Mouse (Mus musculus) midbrain, embryonic 10.5 days (tissue): ENCODE results near the gene Tmem189. TPM values are rescaled to one million over a fixed set of nuclear protein-coding genes. Genes with fewer than 3 reads are reported as not detected.
A peak's percentile ranks its signal among the peaks of the same experiment; 100 is the strongest.

Experiments used
- DNase-seq: peaks from one replicate; pipeline ENCODE4 v3.0.0-alpha.2; 2017; ENCODE audit warnings: low spot score
- H3K27ac ChIP-seq: fragments of 300-500 bp; sonication (generic); replicated peaks from 2 replicates; pipeline ENCODE4 v1.5.1; 2016; ENCODE audit warnings: mild to moderate bottlenecking
- H3K27me3 ChIP-seq: fragments of 300-500 bp; sonication (generic); 2 replicates; pipeline ENCODE4 v1.6.1; 2016; ENCODE audit warnings: low read depth, mild to moderate bottlenecking; ENCODE audit not compliant: poor library complexity, severe bottlenecking
- H3K36me3 ChIP-seq: fragments of 300-500 bp; sonication (generic); 2 replicates; pipeline ENCODE4 v1.6.1; 2016; ENCODE audit warnings: mild to moderate bottlenecking, moderate library complexity
- H3K4me1 ChIP-seq: fragments of 300-500 bp; sonication (generic); 2 replicates; pipeline ENCODE4 v1.6.1; 2016
- H3K4me3 ChIP-seq: fragments of 300-500 bp; sonication (generic); 2 replicates; pipeline ENCODE4 v1.5.1; 2016; ENCODE audit warnings: mild to moderate bottlenecking, moderate library complexity
- H3K9me3 ChIP-seq: fragments of 300-500 bp; sonication (generic); replicated peaks from 2 replicates; pipeline ENCODE4 v1.6.1; 2016; ENCODE audit warnings: mild to moderate bottlenecking
- WGBS: fragments of 180-500 bp; shearing (Covaris S2); methylation state at CpG from one replicate; pipeline ENCODE4 v1.1.7; 2016; 5-methylcytosine and 5-hydroxymethylcytosine counted together
- microRNA-seq: library from miRNA; unstranded; fragments of <30 nt; microRNA quantifications from one replicate; pipeline ENCODE4, GENCODE M21; 2017
- polyA plus RNA-seq: library from polyadenylated mRNA; unstranded; fragments of >200 nt; fragmentation: Nextera tagmentation; extraction: Ambion mirVana; gene quantifications from 2 replicates; pipeline ENCODE4 v1.2.1, GENCODE M21; 2016

Gene Tmem189
- polyA plus RNA-seq, 1 experiment from 2014 or later: 35.8 TPM

DNA sequence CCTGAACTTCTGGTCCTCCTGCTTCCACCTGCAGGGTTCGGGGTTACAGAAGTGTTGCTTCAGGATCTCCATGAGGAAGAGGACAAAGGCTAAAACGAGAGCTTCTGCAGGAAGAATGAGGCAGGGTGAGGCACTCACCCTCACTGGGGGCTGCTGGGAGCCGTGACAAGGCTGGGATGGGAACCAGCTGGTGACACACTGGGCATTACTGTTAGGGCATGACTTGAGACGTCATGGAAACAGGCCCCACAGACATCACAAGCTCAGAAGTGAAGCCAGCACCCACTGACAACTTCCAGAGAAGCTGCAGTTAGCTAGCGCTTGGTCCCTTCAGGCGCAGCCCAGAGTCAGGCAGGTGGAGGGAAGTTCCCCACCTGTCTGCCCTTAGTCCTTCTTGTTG, 89.7 kb downstream of the Tmem189 start:
- Histone ChIP-seq H3K27me3 (peaks cover 45% of the 10 kb centered on the region), H3K4me1 (peaks cover 40% of the 10 kb centered on the region), H3K36me3 (no peaks in the 10 kb centered on the region), H3K9me3 (no peaks in the 10 kb centered on the region), H3K4me3 (no peak overlapping the region), H3K27ac (no peak overlapping the region)
- DNase-seq: no peak
- WGBS: 72% methylated on average over 6 of the region's 6 CpGs

DNA sequence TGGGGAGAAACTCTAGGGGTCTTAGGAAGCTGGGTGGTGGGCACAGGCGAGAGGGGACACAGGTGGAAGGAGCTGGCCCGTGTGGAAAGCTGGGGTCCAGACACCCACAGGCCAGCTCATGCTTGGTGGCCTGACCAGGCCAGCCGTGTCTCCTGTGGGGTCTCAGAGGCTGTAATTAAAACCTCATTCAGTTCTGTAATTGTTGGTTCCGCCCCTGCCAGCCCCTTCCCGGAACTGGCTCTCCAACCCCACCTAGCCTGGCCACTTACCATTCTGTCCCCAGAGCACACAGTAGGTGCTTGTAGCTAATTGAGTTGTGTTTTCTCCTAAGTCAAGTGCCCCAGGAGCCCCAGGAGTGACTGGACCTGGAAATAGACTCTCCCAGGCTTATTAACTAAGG, 90.4 kb downstream of the Tmem189 start:
- no peaks in the 10 kb centered on the region for H3K9me3 ChIP-seq
- H3K4me1 ChIP-seq: peaks cover 43% of the 10 kb centered on the region
- no peak for DNase-seq
- WGBS: 72% methylated on average over 5 of the region's 5 CpGs
- H3K4me3 ChIP-seq: no peak overlapping the region
- no peak overlapping the region for H3K27ac ChIP-seq
- peaks cover 48% of the 10 kb centered on the region for H3K27me3 ChIP-seq
- H3K36me3 ChIP-seq: no peaks in the 10 kb centered on the region

- peak; percentile 60 for DNase-seq
- Histone ChIP-seq H3K4me1 (peaks cover 47% of the 10 kb centered on the region), H3K9me3 (no peaks in the 10 kb centered on the region), H3K4me3 (peak overlapping the region; percentile 43), H3K27me3 (peaks cover 45% of the 10 kb centered on the region), H3K36me3 (no peaks in the 10 kb centered on the region), H3K27ac (peak overlapping the region; percentile 77)
- WGBS: 31% methylated on average over 40 of the region's 40 CpGs
Measured at GRCm38 (mm10) chr2:167597492-167598186, 92.0 kb downstream of the Tmem189 start.

DNA sequence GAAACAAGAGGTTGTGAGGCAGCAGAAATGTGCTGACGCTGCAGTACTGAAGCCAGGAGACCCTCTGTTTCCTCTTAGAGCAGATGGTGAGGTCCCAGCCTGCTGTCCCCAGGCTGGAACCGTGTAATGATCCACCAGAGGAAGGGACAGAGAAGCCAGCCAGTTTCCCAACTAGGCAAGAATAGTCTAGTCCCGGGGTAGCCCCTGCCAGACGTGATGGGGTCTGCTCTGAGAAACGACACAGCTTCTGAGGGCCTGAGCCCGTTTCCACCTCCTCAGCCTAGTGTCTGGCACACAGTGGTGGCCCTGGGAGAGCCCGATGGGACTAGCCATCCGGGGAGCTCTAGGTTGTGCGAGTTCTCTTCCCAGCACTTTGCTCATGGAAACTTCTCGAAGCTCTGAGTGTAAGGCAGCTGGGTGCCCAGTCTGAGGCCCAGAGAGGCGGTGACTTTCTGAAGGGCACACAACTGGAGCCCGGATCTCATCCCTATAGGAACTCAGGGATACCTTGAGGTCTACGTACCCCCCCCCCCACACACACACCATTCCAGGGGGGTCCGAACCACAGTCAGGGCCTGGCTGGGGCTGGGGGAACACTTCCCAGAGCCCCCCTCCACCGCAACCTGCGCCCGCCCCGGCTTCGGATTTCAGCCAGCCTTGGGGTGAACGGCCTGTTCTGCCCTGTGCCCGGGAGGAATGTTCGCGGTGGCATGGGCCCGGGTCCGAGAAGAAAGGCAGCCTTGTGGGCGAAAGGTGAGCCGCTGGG, 92.7 kb downstream of the Tmem189 start:
- Histone ChIP-seq H3K27me3 (peaks cover 45% of the 10 kb centered on the region), H3K4me1 (peaks cover 47% of the 10 kb centered on the region), H3K36me3 (no peaks in the 10 kb centered on the region), H3K4me3 (peak overlapping the region; percentile 43), H3K27ac (peak overlapping the region; percentile 77), H3K9me3 (no peaks in the 10 kb centered on the region)
- peak; percentile 27 for DNase-seq
- WGBS: 47% methylated on average over 27 of the region's 27 CpGs

DNA sequence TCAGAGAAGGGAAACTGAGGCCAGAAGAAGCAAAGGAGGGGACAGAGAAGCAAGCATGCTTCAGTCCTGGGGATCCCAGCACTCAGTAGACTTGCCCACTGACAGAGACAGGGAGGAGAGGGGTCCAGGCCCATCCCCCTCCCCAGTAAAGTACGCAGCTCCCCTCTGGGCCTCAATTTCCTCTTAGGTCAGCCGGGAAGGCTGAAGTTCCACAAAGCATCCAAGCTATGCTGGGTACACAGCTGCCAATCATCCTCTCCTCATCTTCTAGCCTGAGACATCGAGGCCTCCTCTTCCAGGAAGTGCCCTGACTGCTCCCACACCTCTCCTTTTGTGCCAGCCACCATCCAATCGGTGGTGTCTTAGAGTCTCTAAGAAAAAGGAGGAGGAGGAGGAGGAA, 93.4 kb downstream of the Tmem189 start:
- peaks cover 45% of the 10 kb centered on the region for H3K27me3 ChIP-seq
- H3K9me3 ChIP-seq: no peaks in the 10 kb centered on the region
- H3K27ac ChIP-seq: peak overlapping the region; percentile 61
- no peak overlapping the region for H3K4me3 ChIP-seq
- no peak for DNase-seq
- WGBS: 41% methylated on average over 4 of the region's 4 CpGs
- H3K36me3 ChIP-seq: no peaks in the 10 kb centered on the region
- peaks cover 47% of the 10 kb centered on the region for H3K4me1 ChIP-seq

GRCm38 (mm10) chr2:167595761-167596171, 93.9 kb downstream of the Tmem189 start:
- Histone ChIP-seq H3K36me3 (no peaks in the 10 kb centered on the region), H3K4me1 (peaks cover 47% of the 10 kb centered on the region), H3K27ac (peak overlapping the region; percentile 61), H3K27me3 (peaks cover 45% of the 10 kb centered on the region), H3K9me3 (no peaks in the 10 kb centered on the region), H3K4me3 (no peak overlapping the region)
- peak; percentile 55 for DNase-seq
- WGBS: 38% methylated on average over 14 of the region's 14 CpGs

DNA sequence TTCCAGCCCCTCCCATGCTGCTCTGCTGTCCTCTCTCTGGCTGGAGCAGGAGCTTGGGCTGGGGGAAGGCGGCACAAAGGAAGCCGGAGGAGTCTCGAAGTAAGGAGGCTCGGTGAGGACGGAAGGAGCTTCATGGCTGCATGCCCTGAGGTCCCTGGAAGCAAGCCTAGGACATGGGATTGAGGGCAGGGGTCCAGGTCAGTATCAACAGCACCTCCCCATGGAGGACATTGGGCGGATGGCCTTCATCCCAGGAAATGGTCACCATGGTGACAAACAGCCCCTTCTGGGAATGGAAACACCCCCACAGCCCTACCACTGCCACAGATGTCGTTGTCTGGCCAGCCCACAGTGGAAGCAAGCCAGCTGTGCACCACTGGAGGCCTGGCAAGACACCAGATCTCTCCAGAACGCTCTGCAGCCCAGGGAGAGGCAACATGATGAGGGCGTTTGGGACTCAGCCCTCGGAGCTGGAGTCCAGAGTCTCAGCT, 95.1 kb downstream of the Tmem189 start:
- H3K4me3 ChIP-seq: no peak overlapping the region
- 45% methylated on average over 10 of the region's 10 CpGs for WGBS
- H3K27me3 ChIP-seq: peaks cover 45% of the 10 kb centered on the region
- peaks cover 42% of the 10 kb centered on the region for H3K4me1 ChIP-seq
- H3K36me3 ChIP-seq: no peaks in the 10 kb centered on the region
- H3K27ac ChIP-seq: peak overlapping the region; percentile 67; the same call in 1 of the 2 replicates
- DNase-seq: peak; percentile 34
- no peaks in the 10 kb centered on the region for H3K9me3 ChIP-seq

GRCm38 (mm10) chr2:167593551-167594250, 95.9 kb downstream of the Tmem189 start:
- Histone ChIP-seq H3K36me3 (no peaks in the 10 kb centered on the region), H3K27ac (no peak overlapping the region; the same call in 1 of the 2 replicates), H3K4me3 (no peak overlapping the region), H3K4me1 (peaks cover 50% of the 10 kb centered on the region), H3K27me3 (peaks cover 42% of the 10 kb centered on the region), H3K9me3 (no peaks in the 10 kb centered on the region)
- WGBS: 86% methylated on average over 4 of the region's 4 CpGs
- DNase-seq: no peak

Small RNA genes lying within 50 kb of the gene (microRNA-seq; reads per million reads assigned to microRNA genes)
- not detected for gene Gm22355

Other genes with a start within 250 kb of the Tmem189 start
- 139 and 154 TPM in 2 replicates for gene Rnf114, start 197.2 kb downstream of the Tmem189 start, polyA plus RNA-seq
- gene Spata2, start 196.9 kb downstream of the Tmem189 start, polyA plus RNA-seq: 19.1 and 23.5 TPM in 2 replicates
- 30.0 and 36.1 TPM in 2 replicates for gene Snai1, start 151.6 kb downstream of the Tmem189 start, polyA plus RNA-seq
- 410 and 413 TPM in 2 replicates for gene Ube2v1, start 57.7 kb downstream of the Tmem189 start, polyA plus RNA-seq
- 2.4 and 3.6 TPM in 2 replicates for gene Gm20431, start 28.3 kb downstream of the Tmem189 start, polyA plus RNA-seq
- gene Cebpb, start 907 bp downstream of the Tmem189 start, polyA plus RNA-seq: 0.30 and 0.48 TPM in 2 replicates
- 79.2 and 79.8 TPM in 2 replicates for gene Ptpn1, start 242.2 kb upstream of the Tmem189 start, polyA plus RNA-seq